Mouse (Mus musculus) forebrain, embryonic 11.5 days (tissue): ENCODE data around the gene Gpr157. TPM values are rescaled to one million over a fixed set of nuclear protein-coding genes. Genes with fewer than 3 reads are reported as not detected.

Source experiments
- ATAC-seq: fragments of 200-750 bp; cut with Nextera tagmentation; replicated peaks from 2 replicates; pipeline ENCODE4 v1.8.0; 2017; ENCODE audit warnings: moderate TSS enrichment; ENCODE audit not compliant: low FRiP score
- DNase-seq: peaks from one replicate; pipeline ENCODE4 v3.0.0-alpha.2; 2017; ENCODE audit warnings: low spot score
- H3K27ac ChIP-seq: fragments of 300-500 bp; sonication (generic); 2 replicates; pipeline ENCODE4 v1.5.1; 2014; ENCODE audit warnings: low read depth, low read length
- H3K27me3 ChIP-seq: fragments of 300-500 bp; sonication (generic); 2 replicates; pipeline ENCODE4 v1.6.1; 2014; ENCODE audit warnings: mild to moderate bottlenecking, low read length, mixed read lengths; ENCODE audit not compliant: control insufficient read depth, insufficient read depth
- H3K36me3 ChIP-seq: fragments of 300-500 bp; sonication (generic); 2 replicates; pipeline ENCODE4 v1.6.1; 2014; ENCODE audit warnings: mild to moderate bottlenecking, low read length, moderate library complexity, mixed read lengths; ENCODE audit not compliant: control insufficient read depth, insufficient read depth
- H3K4me1 ChIP-seq: fragments of 300-500 bp; sonication (generic); replicated peaks from 2 replicates; pipeline ENCODE4 v1.6.1; 2014; ENCODE audit warnings: low read length, mixed read lengths; ENCODE audit not compliant: control insufficient read depth, insufficient read depth
- H3K4me2 ChIP-seq: fragments of 300-500 bp; sonication (generic); 2 replicates; pipeline ENCODE4 v1.6.1; 2014; ENCODE audit warnings: low read depth, mild to moderate bottlenecking, low read length, moderate library complexity, mixed read lengths; ENCODE audit not compliant: severe bottlenecking
- H3K4me3 ChIP-seq: fragments of 300-500 bp; sonication (generic); 2 replicates; pipeline ENCODE4 v1.5.1; 2014; ENCODE audit warnings: low read depth, low read length
- H3K9ac ChIP-seq: fragments of 300-500 bp; sonication (generic); 2 replicates; pipeline ENCODE4 v1.6.1; 2014; ENCODE audit warnings: low read length
- H3K9me3 ChIP-seq: fragments of 300-500 bp; sonication (generic); 2 replicates; pipeline ENCODE4 v1.6.1; 2016; ENCODE audit warnings: low read length, mixed read lengths; ENCODE audit not compliant: control insufficient read depth
- WGBS: fragments of 180-500 bp; shearing (Covaris S2); extraction: QIAGEN DNeasy Blood & Tissue Kit; methylation state at CpG from one replicate; pipeline ENCODE4 v1.1.7; 2014; 5-methylcytosine and 5-hydroxymethylcytosine counted together
- polyA plus RNA-seq: library from polyadenylated mRNA; unstranded; fragments of >200 nt; fragmentation: Nextera tagmentation; extraction: Ambion mirVana; gene quantifications from 2 replicates; pipeline ENCODE4 v1.2.1, GENCODE M21; 2014

The Gpr157 gene
- polyA plus RNA-seq, 1 experiment from 2014 or later = 0.24 TPM

GRCm38 (mm10) chr4:150049157-150049513 is 38.0 kb upstream of the Gpr157 start:
- no peaks in the 10 kb centered on the region for H3K36me3 ChIP-seq
- WGBS = 25% methylated on average over 15 of the region's 15 CpGs
- H3K4me1 ChIP-seq = peaks cover 6% of the 10 kb centered on the region
- peaks cover 25% of the 10 kb centered on the region for H3K27me3 ChIP-seq
- peak overlapping the region; percentile 49; the same call in 1 of the 2 replicates for H3K9ac ChIP-seq
- no peaks in the 10 kb centered on the region for H3K9me3 ChIP-seq
- peak overlapping the region; percentile 43 for H3K4me3 ChIP-seq
- DNase-seq = no peak
- no peak overlapping the region for H3K27ac ChIP-seq
- ATAC-seq = no peak
- peak overlapping the region; percentile 85 for H3K4me2 ChIP-seq

DNA sequence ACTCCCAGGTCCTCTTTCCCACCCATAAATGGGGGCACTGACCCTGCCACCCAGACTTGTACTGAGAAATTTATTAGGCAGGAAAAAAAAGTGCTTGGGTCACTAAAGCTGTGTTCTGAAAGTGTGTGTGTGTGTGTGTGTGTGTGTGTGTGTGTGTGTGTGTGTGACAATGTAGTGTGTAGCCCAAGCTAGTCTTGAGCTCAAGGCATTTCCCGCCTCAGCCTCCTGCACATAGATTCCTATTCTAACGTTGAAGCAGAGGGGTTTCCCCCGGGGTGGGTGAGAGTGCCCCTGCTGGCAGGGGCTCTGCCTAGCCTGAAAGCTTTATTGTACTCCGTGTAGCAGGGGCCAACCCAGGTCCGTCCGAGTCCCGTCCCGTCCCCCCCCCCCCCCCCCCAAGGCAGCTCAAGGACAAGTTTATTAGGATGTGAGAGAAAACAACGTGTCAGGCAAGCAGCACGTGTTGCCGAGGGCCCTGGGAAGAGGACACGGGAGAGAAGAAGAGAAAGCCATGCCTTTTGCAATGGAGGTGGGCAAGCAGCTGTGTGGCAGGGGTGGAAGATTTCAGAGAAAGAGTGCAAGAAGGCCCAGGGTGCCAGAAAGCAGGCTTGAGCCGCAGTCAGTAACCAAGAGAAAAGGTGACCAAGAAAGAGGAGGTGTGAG is 37.5 kb upstream of the Gpr157 start:
- 20% methylated on average over 13 of the region's 13 CpGs for WGBS

DNA sequence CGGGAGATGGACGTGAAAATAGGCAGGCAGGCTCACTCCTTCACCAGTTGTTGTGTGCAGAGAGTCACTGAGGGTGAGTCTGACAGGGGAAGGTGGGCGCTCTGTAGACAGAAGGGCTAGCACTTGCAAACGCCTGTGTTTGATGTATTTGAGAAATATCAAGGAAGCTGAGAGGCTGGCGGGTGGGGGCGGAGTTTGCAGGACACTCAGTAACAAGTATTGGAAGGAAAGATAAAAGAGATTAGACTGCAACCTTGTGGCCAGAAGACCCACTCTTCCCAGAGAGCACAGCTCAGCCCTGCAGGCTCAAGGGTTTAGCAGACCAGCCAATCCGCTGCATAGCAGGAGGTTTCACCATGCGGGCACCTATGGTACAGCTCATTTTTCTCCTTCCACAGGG is 35.7 kb upstream of the Gpr157 start:
- H3K4me2 ChIP-seq = no peak overlapping the region
- H3K4me1 ChIP-seq = peaks cover 6% of the 10 kb centered on the region
- H3K4me3 ChIP-seq = no peak overlapping the region
- DNase-seq = no peak
- WGBS = 79% methylated on average over 8 of the region's 8 CpGs
- no peak overlapping the region for H3K9ac ChIP-seq
- no peak overlapping the region for H3K27ac ChIP-seq
- ATAC-seq = no peak
- peaks cover 25% of the 10 kb centered on the region for H3K27me3 ChIP-seq
- no peaks in the 10 kb centered on the region for H3K9me3 ChIP-seq
- no peaks in the 10 kb centered on the region for H3K36me3 ChIP-seq

More for the DNA sequence above, 37.5 kb upstream of the Gpr157 start:
- Histone ChIP-seq H3K36me3 (no peaks in the 10 kb centered on the region), H3K4me1 (peaks cover 6% of the 10 kb centered on the region), H3K4me3 (no peak overlapping the region), H3K27me3 (peaks cover 25% of the 10 kb centered on the region), H3K4me2 (no peak overlapping the region; the same call in 1 of the 2 replicates), H3K27ac (no peak overlapping the region), H3K9me3 (no peaks in the 10 kb centered on the region), H3K9ac (no peak overlapping the region)
- no peak for DNase-seq
- no peak for ATAC-seq

DNA sequence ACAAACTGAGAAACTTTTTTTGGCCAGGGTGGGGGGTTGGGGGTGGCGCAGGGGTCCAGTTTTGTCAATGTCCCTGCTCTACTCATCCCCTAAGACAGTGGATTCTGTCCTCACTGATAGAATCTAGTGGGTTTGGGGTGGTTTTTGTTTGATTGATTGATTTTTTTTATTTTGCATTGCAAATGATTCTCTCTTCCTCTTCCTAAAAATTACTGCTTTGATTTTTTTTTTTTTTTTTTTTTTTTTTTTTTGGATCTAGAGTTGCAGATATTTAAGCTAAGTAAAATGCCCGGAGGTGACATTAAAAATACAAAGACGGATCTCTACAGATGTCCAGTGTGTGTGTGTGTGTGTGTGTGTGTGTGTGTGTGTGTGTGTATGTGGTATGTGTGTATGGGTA is 34.8 kb upstream of the Gpr157 start:
- 94% methylated on average over 3 of the region's 3 CpGs for WGBS
- Histone ChIP-seq H3K4me1 (peaks cover 6% of the 10 kb centered on the region), H3K27me3 (peaks cover 23% of the 10 kb centered on the region), H3K9ac (no peak overlapping the region), H3K4me2 (no peak overlapping the region), H3K9me3 (no peaks in the 10 kb centered on the region), H3K4me3 (no peak overlapping the region), H3K36me3 (no peaks in the 10 kb centered on the region), H3K27ac (no peak overlapping the region)
- no peak for ATAC-seq
- DNase-seq = no peak

DNA sequence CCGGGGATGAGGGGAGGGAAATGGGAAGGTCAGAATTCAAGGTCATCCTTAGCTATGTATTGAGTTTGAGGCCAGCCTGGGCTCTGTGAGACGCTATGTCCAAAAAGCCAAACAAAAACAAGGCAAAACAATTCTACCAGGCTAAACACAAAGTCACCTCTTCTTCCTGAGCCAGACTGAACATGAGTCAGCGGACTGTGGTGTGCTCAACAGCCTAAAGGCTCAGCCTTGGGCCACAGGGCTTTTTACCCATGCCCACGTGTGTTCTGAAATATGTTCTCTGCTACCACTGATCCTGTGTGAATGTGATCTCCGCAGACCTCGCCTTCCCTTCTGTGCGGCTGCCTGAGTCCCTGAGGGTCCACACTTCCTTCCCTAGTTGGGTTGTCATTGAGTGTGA is 31.0 kb upstream of the Gpr157 start:
- Histone ChIP-seq H3K4me3 (no peak overlapping the region), H3K27me3 (no peaks in the 10 kb centered on the region), H3K9me3 (no peaks in the 10 kb centered on the region), H3K4me1 (no peaks in the 10 kb centered on the region), H3K36me3 (no peaks in the 10 kb centered on the region), H3K27ac (no peak overlapping the region), H3K4me2 (no peak overlapping the region), H3K9ac (no peak overlapping the region)
- DNase-seq (no peak), ATAC-seq (no peak)
- 88% methylated on average over 7 of the region's 7 CpGs for WGBS

DNA sequence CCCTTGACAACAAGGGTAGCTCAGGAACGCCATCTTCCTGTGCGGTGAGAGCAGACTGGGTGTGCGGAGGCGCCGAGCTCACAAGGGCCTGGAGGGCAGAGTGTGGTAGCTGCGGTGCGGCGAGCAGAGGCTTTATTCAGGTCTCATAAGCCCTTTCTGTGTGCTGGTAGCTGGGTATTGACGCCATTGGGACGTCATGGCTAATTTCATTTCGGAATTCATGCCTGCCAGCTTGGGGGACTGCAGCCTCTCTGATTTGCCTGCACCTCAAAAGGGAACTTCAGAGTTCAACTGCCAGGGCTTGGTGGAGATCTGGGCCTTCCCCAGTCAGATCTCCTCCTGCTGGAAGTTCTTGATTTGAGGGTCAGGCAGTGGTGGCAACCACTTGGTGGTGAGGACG is 29.4 kb upstream of the Gpr157 start:
- Histone ChIP-seq H3K36me3 (no peaks in the 10 kb centered on the region), H3K9ac (no peak overlapping the region), H3K4me1 (no peaks in the 10 kb centered on the region), H3K9me3 (no peaks in the 10 kb centered on the region), H3K27me3 (no peaks in the 10 kb centered on the region), H3K4me3 (no peak overlapping the region), H3K27ac (no peak overlapping the region), H3K4me2 (no peak overlapping the region)
- ATAC-seq (no peak), DNase-seq (no peak)
- WGBS = 90% methylated on average over 12 of the region's 12 CpGs

DNA sequence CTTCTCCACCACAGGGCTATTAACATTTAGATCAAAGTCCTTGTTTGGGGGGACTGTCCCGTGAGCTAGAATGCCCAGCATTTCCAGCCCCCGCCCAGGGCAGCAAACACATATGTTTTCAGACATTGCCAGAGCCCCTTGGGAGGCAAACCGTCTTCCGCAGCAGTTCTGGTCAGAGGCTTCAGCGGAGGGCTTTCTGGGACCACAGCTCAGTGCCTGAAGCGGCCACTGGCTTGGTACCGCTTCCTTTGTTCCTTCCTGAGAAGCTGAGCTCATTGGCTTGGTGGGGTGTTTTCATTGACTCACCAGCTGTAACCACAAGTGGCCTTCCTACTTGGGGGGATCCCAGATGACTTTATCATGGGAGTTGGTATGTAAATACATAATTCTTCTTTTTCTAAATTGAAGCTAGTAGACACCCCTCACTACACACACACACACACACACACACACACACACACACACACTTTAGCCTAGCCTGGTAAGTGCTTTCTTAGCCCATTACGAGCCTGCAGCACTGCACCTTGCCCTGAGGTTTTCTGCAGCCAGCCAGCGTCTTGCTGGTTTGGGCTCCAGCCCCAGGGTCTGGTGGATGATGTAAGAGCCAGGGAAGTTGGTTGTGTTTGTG is 27.2 kb upstream of the Gpr157 start:
- H3K36me3 ChIP-seq = no peaks in the 10 kb centered on the region
- no peak overlapping the region for H3K9ac ChIP-seq
- no peak overlapping the region for H3K4me2 ChIP-seq
- DNase-seq = no peak
- WGBS = 55% methylated on average over 9 of the region's 9 CpGs
- no peak overlapping the region for H3K27ac ChIP-seq
- ATAC-seq = no peak
- no peak overlapping the region for H3K4me3 ChIP-seq
- no peaks in the 10 kb centered on the region for H3K4me1 ChIP-seq
- H3K9me3 ChIP-seq = no peaks in the 10 kb centered on the region
- H3K27me3 ChIP-seq = no peaks in the 10 kb centered on the region

- H3K4me1 ChIP-seq = no peaks in the 10 kb centered on the region
- WGBS = 79% methylated on average over 23 of the region's 23 CpGs
- no peak overlapping the region for H3K9ac ChIP-seq
- DNase-seq = no peak
- ATAC-seq = no peak
- H3K36me3 ChIP-seq = no peaks in the 10 kb centered on the region
- H3K27ac ChIP-seq = no peak overlapping the region
- no peak overlapping the region for H3K4me3 ChIP-seq
- H3K4me2 ChIP-seq = no peak overlapping the region
- H3K9me3 ChIP-seq = no peaks in the 10 kb centered on the region
- no peaks in the 10 kb centered on the region for H3K27me3 ChIP-seq
Observed at GRCm38 (mm10) chr4:150060469-150061170, 26.5 kb upstream of the Gpr157 start.
